Mouse (Mus musculus) retina, postnatal 1 day (tissue): ENCODE data around the gene Ddx31.

ENCODE experiments used
- DNase-seq: peaks from one replicate; pipeline ENCODE4 v3.0.0-alpha.2; 2012

Ddx31 gene

DNA sequence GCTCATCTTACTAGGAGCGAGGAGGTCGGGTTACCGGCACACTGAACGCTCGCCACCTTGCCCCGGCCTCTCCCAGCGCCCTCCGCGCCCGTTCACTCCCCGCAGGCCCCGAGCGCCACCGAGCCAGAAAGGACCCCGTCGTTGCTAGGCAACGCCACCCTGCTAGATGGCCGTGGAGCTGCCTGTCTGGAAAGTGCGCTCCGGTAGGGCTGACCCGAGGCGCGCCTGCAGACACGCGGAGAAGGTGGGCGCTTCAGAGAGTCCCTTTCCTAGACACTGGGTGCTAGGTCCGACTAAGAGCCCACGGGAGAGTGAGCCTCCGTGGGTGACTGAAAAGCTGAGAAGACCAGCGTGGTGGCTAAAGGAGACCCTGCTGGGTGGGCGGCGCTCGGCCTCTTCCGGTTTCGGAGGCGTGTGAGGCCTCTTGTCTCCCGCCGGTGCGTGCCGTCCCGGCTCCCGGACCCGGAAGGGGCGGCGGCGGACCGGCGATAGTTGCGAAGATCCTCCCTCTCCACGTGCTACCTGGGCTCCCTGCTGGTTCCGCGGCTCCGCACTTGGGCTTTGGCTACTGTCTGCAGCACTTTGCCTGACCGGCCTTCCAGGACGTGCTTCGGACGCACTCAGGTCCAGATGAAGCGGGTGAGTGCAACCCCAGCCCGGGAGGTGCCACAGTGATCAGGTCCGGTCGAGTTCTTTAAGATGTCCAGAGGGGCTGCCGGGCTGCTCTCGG, at the start of gene Ddx31, which contains the start of gene Gtf3c4:
Gene Ddx31 (plus strand): TSS at position 185 of the 730 bp plus-strand sequence.
Gene Gtf3c4 (minus strand): TSS at position 139 of the 730 bp plus-strand sequence.
- peak; percentile 97 for DNase-seq

DNA sequence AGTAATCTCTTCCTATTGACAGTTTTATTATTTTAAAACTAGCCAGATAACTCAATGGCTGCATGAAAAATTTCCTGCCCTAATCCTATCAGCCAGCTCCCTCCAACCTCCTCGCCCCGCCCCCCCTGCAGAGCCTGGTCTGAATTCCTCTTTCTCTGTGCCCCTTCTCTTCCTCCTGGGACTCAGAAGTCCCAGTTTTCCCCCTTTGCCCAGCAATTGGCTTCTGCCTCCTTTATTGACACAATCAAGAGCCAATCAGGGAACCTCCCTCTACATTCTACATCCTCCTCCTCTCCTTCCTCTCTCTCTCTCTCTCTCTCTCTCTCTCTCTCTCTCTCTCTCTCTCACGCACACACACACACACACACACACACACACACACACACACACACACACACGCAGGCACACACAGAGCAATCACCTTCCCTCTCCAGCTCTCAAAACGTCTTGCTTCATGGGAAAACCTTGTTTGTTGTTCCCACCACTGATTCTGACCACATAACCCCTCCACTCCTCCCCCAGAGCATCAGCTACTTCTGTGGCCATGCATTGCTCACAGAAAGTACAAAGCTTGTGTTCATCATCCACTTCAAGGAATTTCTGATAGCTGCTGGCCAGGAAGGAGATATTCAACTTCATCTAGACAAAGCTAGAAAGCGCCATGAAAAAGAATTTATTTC, 47.1 kb upstream of the Ddx31 start:
- DNase-seq, result peak; percentile 95

DNA sequence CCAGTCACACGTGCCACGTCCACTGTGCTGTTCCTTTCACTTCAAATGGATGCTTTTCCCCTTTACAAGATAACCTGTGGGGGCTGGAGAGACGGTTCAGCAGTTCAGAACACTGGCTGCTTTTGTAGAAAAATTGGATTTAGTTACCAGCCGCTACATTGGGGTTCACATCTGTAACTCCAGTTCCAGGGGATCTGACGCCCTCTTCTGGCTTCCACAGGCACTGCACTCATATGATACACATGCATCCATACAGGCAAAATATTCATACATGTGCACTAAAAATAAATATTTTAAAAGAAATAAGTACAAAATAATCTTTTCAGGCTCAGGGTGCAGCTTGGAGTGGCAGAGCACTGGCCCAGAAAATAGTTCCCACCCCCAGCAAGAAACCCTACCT, 45.6 kb upstream of the Ddx31 start:
- DNase-seq, result no peak

DNA sequence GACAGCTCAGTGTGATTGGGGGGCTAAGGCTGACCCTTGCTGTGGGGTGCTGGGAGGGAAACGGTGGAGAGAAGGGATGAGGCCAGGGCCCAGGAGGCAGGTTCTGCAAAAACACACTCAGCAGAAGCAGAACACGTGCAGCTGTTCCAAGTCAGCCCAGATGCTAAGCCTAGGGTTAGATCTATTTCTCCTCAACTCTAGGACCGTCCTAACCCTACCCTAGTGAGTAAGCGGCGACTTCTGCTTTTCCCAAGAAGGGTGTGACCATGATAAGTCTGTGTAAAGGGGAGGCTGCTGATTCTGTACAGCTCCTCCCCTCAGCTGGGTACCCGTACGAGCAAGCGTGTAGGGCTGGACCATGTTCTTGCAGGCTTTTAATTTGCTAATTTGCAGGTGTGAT, 43.9 kb upstream of the Ddx31 start:
- no peak for DNase-seq

DNA sequence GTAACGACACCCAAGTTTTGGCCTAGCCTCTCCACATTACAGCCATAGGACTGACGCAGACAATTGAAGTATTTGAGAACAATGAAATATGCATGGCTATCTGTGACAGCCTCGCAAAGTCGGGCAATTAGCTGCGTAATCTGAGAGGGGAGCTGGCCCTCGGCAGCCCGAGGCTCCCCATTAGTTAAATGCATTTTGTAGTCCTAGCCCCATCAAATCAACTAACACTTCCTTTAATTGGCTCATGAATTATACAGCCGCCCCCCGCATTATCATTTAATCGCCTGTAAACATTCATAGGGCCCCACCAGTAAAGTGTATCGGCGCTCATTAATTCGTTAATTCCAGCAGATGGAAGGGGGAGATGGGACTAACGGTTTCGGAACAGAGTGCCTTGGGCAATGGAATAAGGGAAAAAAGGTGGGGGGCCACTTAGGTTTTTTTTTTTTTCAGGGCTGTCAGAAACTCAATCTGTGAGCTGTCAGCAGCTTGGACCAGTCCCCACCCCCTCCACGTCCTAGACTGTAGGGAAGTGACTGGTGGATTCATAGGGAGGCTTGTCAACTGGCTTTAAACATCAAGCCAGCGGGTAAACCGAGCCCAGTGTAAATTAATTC, 42.6 kb upstream of the Ddx31 start:
- DNase-seq, result peak; percentile 72

DNA sequence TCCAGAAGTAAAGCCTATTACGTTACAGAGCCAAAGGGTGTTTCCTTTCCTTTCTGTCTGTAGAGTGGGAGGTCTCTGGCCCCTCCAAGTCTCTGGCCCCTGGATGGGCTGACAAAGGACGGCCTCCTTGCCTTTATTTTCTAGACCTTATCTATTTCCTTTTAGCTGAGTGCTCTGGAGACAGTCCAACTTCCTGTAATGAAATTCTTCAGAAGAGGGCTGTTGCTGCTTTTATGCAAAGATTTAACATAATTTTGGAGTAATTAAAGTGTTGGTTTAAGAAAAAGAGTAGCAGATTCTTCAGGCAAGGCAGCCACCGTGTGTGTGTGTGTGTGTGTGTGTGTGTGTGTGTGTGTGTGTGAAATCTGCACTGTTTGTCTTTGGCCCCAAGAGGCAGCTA, 41.8 kb upstream of the Ddx31 start:
- no peak for DNase-seq

DNA sequence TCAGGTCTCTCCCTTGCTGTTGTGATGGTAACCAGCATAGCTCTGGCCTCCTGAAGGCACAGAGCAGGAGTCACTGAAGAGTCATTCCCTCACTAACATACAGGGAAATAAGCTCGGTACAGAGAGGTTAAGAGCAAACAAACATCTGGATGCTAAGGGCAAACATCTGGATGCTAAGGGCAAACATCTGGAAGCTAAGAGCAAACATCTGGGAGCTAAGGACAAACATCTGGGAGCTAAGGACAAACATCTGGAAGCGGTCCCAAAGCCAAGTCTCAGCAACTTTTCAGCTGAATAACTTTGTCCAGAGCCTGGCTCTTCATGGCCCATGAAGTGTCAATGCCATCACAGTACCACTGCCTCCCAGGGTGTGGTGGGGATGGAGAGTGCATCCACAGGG, 40.6 kb upstream of the Ddx31 start:
- no peak for DNase-seq

DNA sequence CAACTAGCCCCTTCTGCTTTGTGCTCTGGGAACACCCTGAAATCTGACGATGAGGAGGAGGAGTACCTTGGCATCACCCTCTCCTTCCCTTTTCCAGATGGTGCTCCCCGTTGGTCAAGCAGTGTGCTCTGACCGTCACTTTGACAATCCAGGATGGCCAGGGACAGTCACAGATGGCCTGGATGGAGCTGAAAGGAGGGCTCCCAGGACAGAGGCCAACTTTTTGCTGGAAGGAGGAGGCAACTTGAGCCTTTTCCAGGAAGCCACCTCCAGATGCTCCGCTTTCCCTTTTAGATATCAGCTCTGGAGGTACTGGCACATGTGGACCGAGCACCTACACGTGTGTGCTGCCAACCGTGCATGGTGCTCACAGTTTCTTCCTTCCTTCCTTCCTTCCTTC, 36.8 kb upstream of the Ddx31 start:
- DNase-seq, result no peak

DNA sequence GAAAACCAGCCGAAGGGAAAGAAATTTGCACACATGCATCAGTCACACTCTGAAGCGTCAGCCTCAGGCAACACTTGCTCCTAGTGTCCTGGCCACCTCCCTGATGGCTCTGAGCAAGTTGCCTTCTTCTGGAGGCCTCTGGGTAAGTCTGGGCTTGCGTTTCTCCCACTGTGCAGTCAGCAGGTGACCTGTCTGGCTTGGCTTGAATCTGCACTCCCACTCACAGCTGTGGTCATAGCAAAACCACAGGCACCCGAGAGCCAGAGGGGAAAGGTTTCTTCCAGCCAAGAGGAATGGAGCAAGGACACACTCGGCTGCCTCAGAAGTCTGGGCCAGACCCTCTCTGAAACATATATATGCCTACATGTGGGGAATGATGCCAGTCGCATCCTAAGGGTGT, 31.4 kb upstream of the Ddx31 start:
- DNase-seq, result no peak

DNA sequence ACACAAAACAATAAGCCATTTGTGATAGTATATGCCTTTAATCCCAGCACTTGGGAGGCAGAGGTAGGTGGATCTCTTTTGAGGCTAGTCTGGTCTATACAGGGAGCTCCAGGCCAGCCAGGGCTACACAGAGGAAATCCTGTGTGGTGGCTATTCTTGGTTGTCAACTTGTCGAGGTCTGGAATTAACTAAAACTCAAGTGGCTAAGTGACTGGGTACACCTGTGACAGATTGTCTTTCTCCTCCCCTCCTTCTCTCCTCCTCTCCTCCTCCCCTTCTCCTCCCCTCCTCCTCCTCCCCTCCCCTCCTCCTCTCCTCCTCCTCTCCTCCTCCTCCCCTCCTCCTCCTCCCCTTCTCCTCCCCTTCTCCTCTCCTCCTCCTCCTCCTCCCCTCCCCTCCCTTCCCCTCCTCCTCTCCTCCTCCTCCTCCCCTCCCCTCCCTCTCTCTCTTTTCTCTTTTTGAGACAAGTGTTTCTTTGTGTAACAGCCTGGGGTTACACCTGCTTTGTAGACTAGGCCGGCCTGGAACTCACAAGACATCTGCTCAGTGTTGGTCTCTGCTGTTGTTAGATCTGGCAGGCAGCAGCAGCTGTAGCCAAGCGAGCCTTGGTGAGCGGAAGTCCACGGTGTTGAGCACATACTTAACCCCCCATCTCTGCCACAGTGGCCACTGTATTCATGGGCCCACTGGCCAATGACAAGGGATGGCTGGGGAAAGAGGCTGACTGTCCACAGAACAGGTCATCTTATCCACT, 29.8 kb upstream of the Ddx31 start:
- DNase-seq, result peak; percentile 49

DNA sequence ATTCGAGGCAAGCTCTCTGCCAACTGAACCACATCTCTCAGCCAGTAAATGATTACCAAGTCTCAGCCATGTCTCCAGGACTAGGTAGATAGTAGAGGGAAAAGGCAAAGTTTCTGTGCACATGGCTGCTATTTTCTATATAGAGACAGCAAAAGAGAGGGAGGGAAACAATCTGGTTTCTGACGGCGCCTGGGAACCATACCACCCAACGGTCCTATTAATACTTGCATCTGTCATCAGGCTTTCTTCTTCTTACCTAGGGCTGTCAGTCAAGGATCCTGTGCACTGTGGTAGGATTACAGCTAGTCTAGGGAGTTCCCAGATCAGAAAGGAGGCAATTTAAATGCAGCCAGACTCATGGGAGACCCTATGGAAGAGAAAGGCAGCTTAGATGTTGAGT, 21.3 kb upstream of the Ddx31 start:
- DNase-seq, result no peak

DNA sequence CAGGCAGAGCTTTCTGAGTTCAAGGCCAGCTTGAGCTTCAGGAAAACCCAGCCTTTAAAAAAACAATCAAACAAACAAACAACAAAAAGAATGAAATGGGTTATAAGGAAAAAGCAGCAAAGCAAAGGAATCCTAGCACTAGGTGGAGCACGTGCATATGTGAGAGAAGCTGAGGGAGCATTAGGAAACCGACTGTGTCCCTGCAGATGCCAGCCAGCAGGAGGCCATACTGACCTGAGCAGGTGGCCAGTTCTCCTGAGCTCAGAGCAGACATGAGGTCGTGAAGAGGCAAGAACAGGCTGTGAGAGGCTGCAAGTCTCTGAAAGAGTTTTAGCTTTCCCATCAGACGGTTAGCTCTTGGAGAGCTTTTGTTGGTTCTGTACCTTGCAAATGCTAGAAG, 10.9 kb upstream of the Ddx31 start:
- peak; percentile 14 for DNase-seq

DNA sequence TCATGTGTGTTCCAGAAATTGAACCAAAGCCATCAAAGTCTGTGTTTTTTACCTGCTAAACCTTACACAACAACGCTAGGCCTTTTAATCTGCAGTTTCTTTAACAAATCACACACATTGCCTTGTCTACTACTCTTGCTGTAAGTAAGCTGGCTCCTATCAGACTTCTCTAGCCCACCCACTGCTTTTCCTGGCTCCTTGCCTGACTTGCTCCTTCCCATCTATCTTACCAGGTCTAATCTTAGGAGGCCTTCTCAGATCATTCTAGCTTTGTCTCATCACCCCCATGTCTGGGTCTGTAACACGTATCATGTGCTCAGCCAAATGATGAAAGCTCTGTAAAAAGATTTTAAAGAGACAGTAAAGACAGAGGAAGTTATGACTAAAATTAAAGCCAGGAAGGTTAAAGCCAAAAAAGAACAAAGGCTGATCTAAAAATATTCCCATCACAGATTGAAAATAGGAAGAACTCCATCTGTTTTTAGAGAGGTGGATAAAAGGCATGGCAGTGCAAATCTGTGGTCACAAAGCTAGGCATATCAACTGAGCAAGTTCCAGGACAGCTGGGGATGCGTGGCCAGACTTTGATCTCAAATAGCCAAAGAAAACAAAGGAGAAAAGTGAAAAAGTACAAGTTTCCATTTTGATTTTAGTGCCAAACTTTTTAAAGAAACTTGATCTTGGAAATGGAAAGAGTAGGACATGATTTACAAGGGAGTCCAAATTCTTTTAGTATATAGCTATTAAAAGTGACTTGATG, 3.8 kb upstream of the Ddx31 start:
- no peak for DNase-seq

DNA sequence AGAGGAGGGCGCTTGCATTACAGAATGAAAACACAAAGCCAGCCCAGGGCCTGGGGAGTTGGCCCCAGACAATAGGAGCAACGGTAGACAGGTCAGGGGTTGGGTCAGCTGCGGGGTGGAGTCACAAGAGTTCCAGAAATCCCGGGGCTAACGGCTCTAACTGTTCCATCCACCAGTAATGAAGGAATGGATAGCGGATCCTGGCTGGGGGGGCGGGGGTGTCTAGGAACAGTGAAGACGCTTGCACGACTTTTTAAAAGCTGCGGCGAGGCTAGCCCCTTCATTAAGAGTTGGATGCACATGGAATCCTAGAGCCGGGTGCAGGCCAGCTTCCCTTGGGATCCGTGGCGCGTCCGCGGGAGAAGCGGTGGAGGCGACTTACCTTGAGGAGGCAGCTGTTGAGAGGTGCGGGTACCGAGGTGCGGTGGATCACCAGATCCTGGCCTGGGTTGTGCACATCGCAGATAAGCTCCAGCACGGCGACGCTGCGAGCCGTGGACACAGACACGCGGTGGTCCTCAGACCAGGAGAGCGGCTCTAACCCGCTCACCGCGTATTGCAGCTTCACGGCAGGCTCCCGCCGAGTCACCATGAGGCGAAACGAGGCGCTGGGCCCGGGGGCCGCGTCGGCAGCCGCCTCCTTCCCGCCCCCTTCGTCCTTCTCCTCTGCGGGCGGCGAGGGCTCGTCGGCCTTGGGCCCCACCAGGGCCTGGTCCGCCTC, 545 bp upstream of the Ddx31 start:
- DNase-seq, result no peak

DNA sequence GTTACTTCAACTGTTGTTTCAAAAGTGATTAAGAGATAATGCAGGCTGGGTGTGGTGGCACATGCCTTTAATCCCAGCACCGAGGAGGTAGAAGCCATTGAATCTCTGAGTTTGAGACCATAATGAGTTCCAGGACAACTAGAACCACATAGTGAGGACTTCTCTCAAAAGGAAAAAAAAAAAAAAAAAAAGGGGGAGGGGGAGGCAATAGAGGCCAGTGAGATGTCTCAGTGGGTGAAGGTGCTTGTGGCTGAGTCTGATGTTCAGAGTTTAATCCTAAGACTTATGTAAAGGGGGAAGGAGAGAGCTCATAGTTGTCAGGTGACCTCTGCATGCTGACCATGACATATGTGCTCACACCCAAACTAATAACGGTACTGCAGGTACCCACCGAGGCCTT, 1.8 kb downstream of the Ddx31 start:
- DNase-seq, result no peak

DNA sequence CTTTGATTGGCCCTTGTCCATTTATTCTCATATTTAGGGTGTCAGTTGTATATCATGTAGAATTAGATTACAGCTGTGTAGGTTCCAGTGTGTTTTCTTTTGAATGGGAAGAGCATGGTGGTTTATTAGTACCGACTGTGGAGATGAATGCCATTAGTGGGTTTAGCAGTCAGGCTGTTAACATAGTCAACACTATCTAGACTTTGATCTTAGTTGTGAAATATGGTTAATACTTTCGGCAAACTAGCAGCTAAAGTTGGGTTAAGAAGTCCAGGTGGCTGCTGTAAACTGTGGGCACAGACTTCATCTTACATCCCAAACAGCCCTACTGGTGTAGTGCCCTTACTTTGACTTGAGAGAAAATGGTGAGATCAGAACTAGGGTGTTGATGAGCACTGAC, 8.7 kb downstream of the Ddx31 start:
- DNase-seq, result no peak

DNA sequence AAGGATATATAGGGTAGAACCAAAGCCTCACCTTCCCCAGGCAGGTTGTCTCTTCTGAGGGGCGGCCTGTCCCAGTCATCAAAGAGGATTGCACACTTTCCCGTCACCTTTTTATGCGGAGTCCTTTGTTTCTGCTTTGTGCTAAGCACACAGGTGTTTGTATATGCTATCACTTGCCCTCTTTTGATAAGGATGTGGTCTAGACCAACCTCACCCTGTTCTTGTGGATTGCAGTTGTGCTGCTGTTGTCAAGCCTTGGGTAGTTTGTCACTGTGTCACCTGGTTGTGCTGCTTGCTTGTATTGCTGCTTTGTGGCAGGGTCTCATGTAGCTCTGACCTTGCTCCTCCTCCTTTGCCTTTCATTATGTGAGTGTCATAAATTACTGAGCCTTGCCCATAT, 12.4 kb downstream of the Ddx31 start:
- no peak for DNase-seq

DNA sequence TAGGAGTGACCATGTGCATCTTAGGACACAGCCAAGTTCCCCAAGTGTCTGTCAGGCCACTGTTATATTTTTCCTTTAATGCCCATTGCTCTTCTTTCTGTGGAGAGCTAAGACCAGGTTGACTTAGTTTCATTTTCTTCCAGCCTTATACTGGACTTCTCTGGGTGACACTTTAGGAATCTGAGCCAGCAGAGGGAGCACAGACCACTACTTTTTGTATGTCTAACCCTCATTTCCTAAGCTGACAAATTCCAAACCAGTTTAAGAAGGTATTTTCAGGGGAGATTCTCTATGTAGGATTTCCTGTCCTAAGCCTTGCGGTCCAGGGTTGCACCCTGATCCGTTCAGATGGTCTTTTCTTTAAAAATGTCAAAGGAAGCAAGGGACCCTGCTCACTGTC, 15.6 kb downstream of the Ddx31 start:
- DNase-seq, result no peak

DNA sequence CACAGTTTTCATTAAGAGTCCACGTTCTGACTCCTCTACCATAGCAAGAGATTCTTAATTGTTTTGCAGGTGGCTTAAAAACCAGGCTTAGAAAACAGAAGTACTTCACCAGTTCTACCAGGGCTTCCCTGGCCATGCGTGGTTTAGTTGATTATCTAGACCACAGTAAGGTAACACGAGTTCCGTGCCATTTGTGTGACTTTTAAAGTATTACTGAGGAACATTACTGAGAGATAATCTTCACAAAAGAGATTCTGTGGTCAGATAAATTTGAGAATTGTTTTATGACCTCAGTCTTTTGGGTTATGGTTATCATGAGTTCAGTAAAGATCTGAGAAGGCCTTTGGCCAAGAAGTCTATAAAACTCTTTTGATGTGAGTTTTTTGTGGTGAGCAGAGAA, 19.1 kb downstream of the Ddx31 start:
- no peak for DNase-seq

DNA sequence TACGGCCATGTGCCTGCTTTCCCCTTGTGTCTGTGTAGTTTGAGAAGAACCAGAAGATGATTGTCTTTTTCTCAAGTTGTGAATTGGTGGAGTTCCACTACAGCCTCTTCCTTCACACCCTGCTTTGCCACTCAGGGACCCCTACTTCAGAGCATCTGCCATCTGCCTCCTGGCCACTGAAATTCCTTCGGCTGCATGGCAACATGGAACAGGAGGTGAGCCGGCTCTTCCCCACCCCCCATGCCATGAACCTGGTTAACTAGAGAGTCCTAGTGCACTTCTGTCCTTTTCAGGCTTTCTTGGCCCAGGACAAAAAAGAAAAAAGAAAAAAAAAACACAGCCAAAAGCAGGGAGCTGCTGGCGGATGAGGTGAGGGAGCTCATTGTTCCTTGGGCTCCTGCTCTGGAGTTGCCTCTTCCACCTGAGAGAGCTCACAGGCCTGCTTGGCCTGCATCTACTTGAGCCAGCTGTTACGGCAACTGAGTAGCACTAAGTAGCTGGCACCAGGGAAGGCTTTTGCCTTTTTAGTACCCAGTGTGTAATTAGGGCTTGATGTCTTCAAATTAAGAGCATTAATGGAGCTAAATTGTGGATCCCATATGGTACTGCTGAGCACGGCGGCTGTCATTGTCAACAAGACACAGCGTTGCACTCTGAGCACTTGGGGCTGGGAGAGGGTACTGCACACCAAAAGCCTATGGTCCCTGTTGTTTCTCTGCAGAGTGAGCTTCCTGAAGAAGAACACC, 20.6 kb downstream of the Ddx31 start:
- peak; percentile 60 for DNase-seq

DNA sequence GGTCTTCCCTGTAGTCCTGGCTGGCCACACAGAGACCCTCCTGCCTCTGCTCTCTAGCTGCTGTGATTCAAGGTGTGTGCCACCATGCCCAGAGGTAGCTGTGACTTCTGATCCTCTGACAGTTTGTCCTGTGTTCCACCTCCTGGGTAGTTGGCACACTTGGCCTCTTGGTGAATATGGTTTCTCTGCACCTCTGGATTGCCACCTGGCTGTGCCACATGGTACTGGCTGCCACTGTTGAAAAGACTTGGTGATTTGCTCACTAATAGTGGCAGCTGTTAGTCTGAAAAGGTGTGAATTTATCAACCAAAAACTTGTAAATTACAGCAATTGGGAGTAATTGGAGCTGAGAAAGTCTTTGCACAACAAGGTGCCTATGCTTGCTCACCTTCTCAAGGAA, 23.7 kb downstream of the Ddx31 start:
- no peak for DNase-seq
